Mouse (Mus musculus) gastrocnemius, adult 8-10 months (tissue): ENCODE data around the gene Trim46. TPM values are rescaled to one million over a fixed set of nuclear protein-coding genes. Genes with fewer than 3 reads are reported as not detected.

Experiments
- microRNA-seq: library from miRNA; unstranded; fragments of <30 nt; microRNA quantifications from one replicate; pipeline ENCODE4 v1.2.0, GENCODE M21; 2022
- total RNA-seq, 4 experiments: library from RNA; stranded (reverse); gene quantifications; 2 replicates each; pipeline ENCODE4 v1.2.4; 2022

Gene Trim46
- total RNA-seq, 4 experiments from 2014 or later = 0.10 to 0.45 (median 0.11) TPM

Small RNA genes within 50 kb of the gene (microRNA-seq; reads per million reads assigned to microRNA genes)
- 26.6 reads per million, percentile 27 among the genes with 10 or more reads in this experiment for gene Mir92b

Other genes with a start within 250 kb of the Trim46 start
- gene Rusc1, start 153.0 kb downstream of the Trim46 start, total RNA-seq = 10 to 100 TPM; 15.5 to 22.2 (median 18.9) TPM
- gene Gm43738, start 145.2 kb downstream of the Trim46 start, total RNA-seq = not detected
- 10 to 100 TPM; 25.9 to 30.1 (median 27.9) TPM for gene Fdps, start 144.3 kb downstream of the Trim46 start, total RNA-seq
- gene Pklr, start 110.2 kb downstream of the Trim46 start, total RNA-seq = under 1 TPM in 1 of 4 experiments, not detected in 3; 0.11 TPM
- gene Hcn3, start 86.1 kb downstream of the Trim46 start, total RNA-seq = under 1 TPM in 3 of 4 experiments, not detected in 1; 0.44 to 0.68 (median 0.51) TPM
- 10 to 100 TPM; 13.6 to 21.5 (median 15.1) TPM for gene Clk2, start 81.5 kb downstream of the Trim46 start, total RNA-seq
- 10 to 100 TPM; 35.7 to 40.0 (median 37.3) TPM for gene Scamp3, start 68.8 kb downstream of the Trim46 start, total RNA-seq
- gene Fam189b, start 63.2 kb downstream of the Trim46 start, total RNA-seq = 10 to 100 TPM; 19.2 to 22.6 (median 20.3) TPM
- 10 to 100 TPM; 14.4 to 21.5 (median 19.2) TPM for gene Gba, start 43.4 kb downstream of the Trim46 start, total RNA-seq
- gene Thbs3, start 31.1 kb downstream of the Trim46 start, total RNA-seq = 1 to 10 TPM; 1.8 to 6.1 (median 3.4) TPM
- 10 to 100 TPM; 32.0 to 44.5 (median 38.3) TPM for gene Mtx1, start 19.2 kb downstream of the Trim46 start, total RNA-seq
- gene Muc1, start 17.3 kb downstream of the Trim46 start, total RNA-seq = 1 to 10 TPM in 1 of 4 experiments, under 1 TPM in 3; 0.24 to 1.0 (median 0.52) TPM
- 10 to 100 TPM; 64.7 to 88.3 (median 74.6) TPM for gene Krtcap2, start 343 bp downstream of the Trim46 start, total RNA-seq
- gene Dpm3, start 13.0 kb upstream of the Trim46 start, total RNA-seq = 10 to 100 TPM; 15.9 to 28.8 (median 19.6) TPM
- 1 to 10 TPM; 6.3 to 9.0 (median 7.7) TPM for gene Slc50a1, start 24.3 kb upstream of the Trim46 start, total RNA-seq
- gene Efna1, start 34.8 kb upstream of the Trim46 start, total RNA-seq = 10 to 100 TPM in 1 of 4 experiments, 1 to 10 TPM in 3; 8.7 to 10.8 (median 8.8) TPM
- gene Efna3, start 76.7 kb upstream of the Trim46 start, total RNA-seq = not detected
- gene Efna4, start 91.7 kb upstream of the Trim46 start, total RNA-seq = not detected
- 10 to 100 TPM; 13.0 to 17.0 (median 16.4) TPM for gene Adam15, start 103.7 kb upstream of the Trim46 start, total RNA-seq
- under 1 TPM in 1 of 4 experiments, not detected in 3; 0.13 TPM for gene Dcst2, start 115.7 kb upstream of the Trim46 start, total RNA-seq
- gene Dcst1, start 118.9 kb upstream of the Trim46 start, total RNA-seq = not detected
- gene Zbtb7b, start 148.5 kb upstream of the Trim46 start, total RNA-seq = 10 to 100 TPM; 24.0 to 29.5 (median 27.7) TPM
- 1 to 10 TPM in 1 of 4 experiments, not detected in 3; 2.8 TPM for gene Lenep, start 156.5 kb upstream of the Trim46 start, total RNA-seq
- 10 to 100 TPM; 37.8 to 46.1 (median 41.6) TPM for gene Flad1, start 165.6 kb upstream of the Trim46 start, total RNA-seq
- 1 to 10 TPM; 2.3 to 3.4 (median 2.6) TPM for gene Cks1b, start 172.1 kb upstream of the Trim46 start, total RNA-seq
- 10 to 100 TPM; 14.1 to 20.6 (median 17.7) TPM for gene Shc1, start 172.1 kb upstream of the Trim46 start, total RNA-seq
- 10 to 100 TPM in 3 of 4 experiments, 1 to 10 TPM in 1; 9.2 to 12.3 (median 10.1) TPM for gene Pygo2, start 183.9 kb upstream of the Trim46 start, total RNA-seq
- 100 to 1,000 TPM; 248 to 302 (median 260) TPM for gene Pbxip1, start 190.4 kb upstream of the Trim46 start, total RNA-seq
- 1 to 10 TPM; 4.8 to 8.6 (median 6.6) TPM for gene Pmvk, start 208.2 kb upstream of the Trim46 start, total RNA-seq